Mouse (Mus musculus): ENCODE data around the gene Kif5a. TPM values are rescaled to one million over a fixed set of nuclear protein-coding genes. Genes with fewer than 3 reads are reported as not detected.

Gene Kif5a
- polyA plus RNA-seq (2017; shearing (Covaris generic)) = under 1 TPM; 0.24 to 0.41 TPM

DNA sequence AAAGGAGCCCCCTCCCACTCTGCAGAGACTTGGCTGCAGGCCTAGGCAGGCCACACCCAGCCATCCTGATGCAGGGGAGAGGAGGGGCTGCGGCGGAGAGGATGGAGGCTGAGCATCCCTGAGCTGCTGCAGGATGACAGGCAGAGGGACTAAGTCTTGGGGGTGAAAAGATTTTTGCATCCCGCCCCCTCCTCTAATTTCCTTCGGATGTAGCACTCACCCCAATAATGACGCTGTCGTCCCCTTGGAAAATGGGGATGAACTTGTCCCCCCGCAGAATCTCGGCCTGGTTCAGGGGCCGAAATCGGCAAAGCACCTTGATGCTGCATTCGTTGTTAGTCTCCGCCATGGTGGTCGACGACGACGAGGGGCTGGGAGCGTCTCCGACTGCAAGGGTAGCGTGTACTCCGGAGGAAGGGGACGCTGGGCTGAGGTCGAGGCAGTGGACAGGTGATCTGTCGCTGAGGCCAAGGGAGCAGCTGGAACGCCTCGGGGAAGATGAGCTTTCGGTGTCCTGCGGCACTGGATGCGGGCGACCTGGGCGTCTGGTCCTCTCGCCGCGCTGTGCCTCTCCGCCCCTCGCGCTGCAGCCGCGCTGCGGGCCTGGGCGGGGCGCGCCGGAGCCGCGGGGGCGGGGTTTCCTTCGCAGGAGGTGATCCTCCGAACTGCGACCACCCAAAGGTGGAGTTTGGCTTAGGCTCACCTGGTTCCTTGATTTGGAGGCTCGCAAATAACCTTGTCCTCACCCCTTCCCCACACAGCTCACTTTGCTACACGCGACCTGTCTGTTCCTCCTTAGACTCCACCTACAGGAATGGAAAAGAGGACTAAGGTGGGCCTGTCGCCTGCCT lies at the start of gene Kif5a:
Gene Kif5a, minus strand, starts transcription at position 801 of the 851 bp plus-strand sequence.

DNA sequence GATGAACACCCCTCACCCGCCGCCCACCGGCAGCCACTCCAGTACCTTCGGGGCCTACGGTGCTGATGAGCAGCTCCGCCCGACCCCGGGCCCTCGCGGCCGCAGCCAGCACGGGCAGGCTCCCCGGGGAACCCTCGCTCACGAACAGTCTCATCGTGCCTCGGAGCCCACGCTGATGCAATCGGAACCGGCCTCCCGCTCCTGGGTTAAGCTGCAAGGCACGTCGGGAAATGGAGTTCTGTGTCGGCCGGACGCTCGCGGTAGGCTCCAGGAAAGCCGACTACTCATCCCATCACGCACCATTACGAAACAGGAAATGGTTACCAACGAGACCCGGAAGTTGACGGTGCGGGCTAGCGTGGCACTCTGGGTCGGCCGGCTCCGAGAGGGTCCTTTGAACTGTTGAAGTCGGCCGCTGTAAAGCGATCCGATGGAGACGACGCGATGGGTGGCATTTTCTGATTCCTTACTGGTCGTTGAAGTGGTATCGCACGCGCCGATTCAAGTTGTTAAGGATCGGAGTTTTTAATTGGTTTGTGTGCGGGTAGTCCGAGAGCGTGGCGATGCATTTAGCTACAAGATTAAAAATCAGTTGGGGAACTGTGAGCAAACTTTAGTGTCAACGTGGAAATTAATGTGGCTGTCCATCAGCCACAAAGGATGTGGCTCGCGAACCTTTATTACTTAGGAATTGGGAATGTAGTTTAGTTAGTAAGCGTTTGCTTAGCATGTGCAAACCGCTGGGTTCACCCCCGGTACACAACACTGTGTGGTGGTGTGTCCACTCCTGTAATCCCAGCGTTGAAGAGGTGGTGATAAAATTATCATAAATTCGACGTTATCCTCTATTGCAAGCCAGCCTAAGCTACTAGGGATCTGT lies 48.6 kb upstream of the Kif5a start, which contains the start of gene Mars:
Gene Mars, minus strand, starts transcription at position 311 of the 880 bp plus-strand sequence.

GRCm38 (mm10) chr10:127288800-127289572 lies 25.8 kb upstream of the Kif5a start, which contains the start of gene Mbd6:
Mbd6 (minus strand) TSS chr10:127289018.

GRCm38 (mm10) chr10:127266112-127267091 lies 3.3 kb upstream of the Kif5a start, which contains the start of gene Dctn2:
Dctn2 (plus strand) TSS chr10:127266368.

DNA sequence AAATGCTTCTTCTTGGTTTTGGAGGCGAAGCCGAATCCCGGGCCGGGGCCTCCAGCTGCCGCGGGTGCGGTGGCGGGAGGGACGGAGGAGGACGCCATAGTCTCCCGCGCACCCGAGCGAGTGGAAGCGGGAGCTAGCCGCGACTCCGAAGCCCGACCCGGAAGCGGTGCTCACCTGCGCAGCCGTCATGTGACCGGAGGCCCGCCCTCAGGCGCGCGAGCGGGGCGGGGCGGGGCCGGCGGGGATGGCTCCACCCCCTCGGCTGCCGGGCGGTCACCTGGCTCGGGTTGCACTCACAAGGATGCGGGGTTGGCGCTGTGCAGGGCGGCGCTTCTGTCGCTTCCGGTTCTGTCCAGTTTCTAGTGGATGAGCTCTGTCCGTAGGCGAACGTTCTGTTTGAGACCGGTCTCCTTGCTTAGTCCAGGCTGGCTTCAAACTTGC lies 51.7 kb downstream of the Kif5a start, which contains the start of gene Pip4k2c:
Gene Pip4k2c, minus strand, starts transcription at position 172 of the 441 bp plus-strand sequence.

DNA sequence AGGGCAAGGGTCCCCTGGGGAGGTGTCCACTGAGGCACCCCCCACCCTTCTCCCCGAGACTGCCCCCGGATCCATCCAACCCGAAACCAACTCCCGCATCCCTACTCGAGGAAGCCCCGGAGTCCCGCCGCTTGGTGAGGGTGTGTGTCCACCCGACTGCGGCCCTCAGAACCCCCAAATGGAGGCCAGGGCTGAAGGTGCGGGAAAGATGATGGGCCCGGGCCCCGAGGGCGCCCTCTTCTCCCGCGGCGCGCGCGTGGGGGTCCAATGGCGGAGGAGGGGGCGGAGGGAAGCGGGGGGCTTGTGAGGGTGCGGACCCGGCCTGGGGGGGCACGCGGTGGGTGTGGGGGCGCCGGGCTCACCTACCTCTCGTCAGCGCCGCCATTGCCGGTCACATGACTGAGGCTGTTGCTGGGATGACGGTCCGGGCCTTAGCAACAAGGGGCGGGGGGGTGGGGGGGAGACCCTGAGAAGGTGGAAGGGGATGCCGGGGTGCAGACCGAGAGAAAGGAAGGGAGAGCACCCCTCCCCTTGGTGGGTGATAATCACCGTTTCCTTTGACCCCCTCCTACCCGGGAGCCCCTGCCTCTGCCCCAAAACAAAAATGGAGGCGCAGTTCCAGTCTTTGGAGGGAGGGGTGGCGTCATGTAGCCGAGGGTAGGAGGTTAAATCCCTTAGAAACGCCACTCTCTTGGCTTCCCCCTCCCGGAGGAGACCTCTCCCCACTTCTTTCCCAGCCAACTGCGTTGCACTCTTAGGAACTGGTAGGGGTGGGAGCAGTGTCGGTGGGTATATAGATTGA lies 67.6 kb downstream of the Kif5a start, which contains the start of gene Dtx3:
Gene Dtx3, minus strand, starts transcription at position 401 of the 802 bp plus-strand sequence.

GRCm38 (mm10) chr10:127189651-127190381 lies 73.3 kb downstream of the Kif5a start, which contains the start of gene Arhgef25:
Arhgef25 (minus strand) TSS chr10:127190083.

GRCm38 (mm10) chr10:127179871-127180694 lies 83.1 kb downstream of the Kif5a start, which contains the start of gene Slc26a10:
Slc26a10 (minus strand) TSS chr10:127180645.

Other genes starting within 250 kb of the Kif5a start
- 10 to 100 TPM; 48.9 to 53.1 TPM for gene Tsfm, start 232.5 kb downstream of the Kif5a start, polyA plus RNA-seq (2017; shearing (Covaris generic))
- 10 to 100 TPM; 13.3 to 24.3 TPM for gene Mettl1, start 221.9 kb downstream of the Kif5a start, polyA plus RNA-seq (2017; shearing (Covaris generic))
- under 1 TPM in 1 of 2 experiments, not detected in 1; 0.17 TPM for gene Eef1akmt3, start 221.8 kb downstream of the Kif5a start, polyA plus RNA-seq (2017; shearing (Covaris generic))
- gene Cyp27b1, start 215.1 kb downstream of the Kif5a start, polyA plus RNA-seq (2017; shearing (Covaris generic)) = not detected
- 1 to 10 TPM; 1.2 to 2.0 TPM for gene March9, start 203.2 kb downstream of the Kif5a start, polyA plus RNA-seq (2017; shearing (Covaris generic))
- gene Cdk4, start 199.8 kb downstream of the Kif5a start, polyA plus RNA-seq (2017; shearing (Covaris generic)) = 100 to 1,000 TPM; 274 to 361 TPM
- 10 to 100 TPM; 75.9 to 85.8 TPM for gene Tspan31, start 193.1 kb downstream of the Kif5a start, polyA plus RNA-seq (2017; shearing (Covaris generic))
- gene Agap2, start 188.1 kb downstream of the Kif5a start, polyA plus RNA-seq (2017; shearing (Covaris generic)) = 10 to 100 TPM; 26.8 to 27.8 TPM
- gene Os9, start 142.2 kb downstream of the Kif5a start, polyA plus RNA-seq (2017; shearing (Covaris generic)) = 100 to 1,000 TPM in 1 of 2 experiments, 10 to 100 TPM in 1; 79.4 to 157 TPM
- 100 to 1,000 TPM; 428 to 622 TPM for gene B4galnt1, start 98.1 kb downstream of the Kif5a start, polyA plus RNA-seq (2017; shearing (Covaris generic))
- 1 to 10 TPM; 3.8 to 5.6 TPM for gene Slc26a10, start 82.7 kb downstream of the Kif5a start, polyA plus RNA-seq (2017; shearing (Covaris generic))
- gene Arhgef25, start 73.3 kb downstream of the Kif5a start, polyA plus RNA-seq (2017; shearing (Covaris generic)) = under 1 TPM; 0.39 to 0.73 TPM
- 100 to 1,000 TPM in 1 of 2 experiments, 10 to 100 TPM in 1; 75.0 to 110 TPM for gene Dtx3, start 67.6 kb downstream of the Kif5a start, polyA plus RNA-seq (2017; shearing (Covaris generic))
- gene Pip4k2c, start 51.8 kb downstream of the Kif5a start, polyA plus RNA-seq (2017; shearing (Covaris generic)) = 10 to 100 TPM; 25.1 to 33.8 TPM
- 100 to 1,000 TPM; 105 to 114 TPM for gene Dctn2, start 3.0 kb upstream of the Kif5a start, polyA plus RNA-seq (2017; shearing (Covaris generic))
- gene Mbd6, start 25.7 kb upstream of the Kif5a start, polyA plus RNA-seq (2017; shearing (Covaris generic)) = 10 to 100 TPM; 11.3 to 15.3 TPM
- 10 to 100 TPM; 57.3 to 63.3 TPM for gene Mars, start 48.4 kb upstream of the Kif5a start, polyA plus RNA-seq (2017; shearing (Covaris generic))
- gene Arhgap9, start 58.6 kb upstream of the Kif5a start, polyA plus RNA-seq (2017; shearing (Covaris generic)) = 100 to 1,000 TPM; 362 to 364 TPM
- gene Gli1, start 78.6 kb upstream of the Kif5a start, polyA plus RNA-seq (2017; shearing (Covaris generic)) = 1 to 10 TPM in 1 of 2 experiments, under 1 TPM in 1; 0.57 to 1.0 TPM
- gene Inhbe, start 91.1 kb upstream of the Kif5a start, polyA plus RNA-seq (2017; shearing (Covaris generic)) = not detected
- gene Inhbc, start 107.1 kb upstream of the Kif5a start, polyA plus RNA-seq (2017; shearing (Covaris generic)) = not detected
- gene R3hdm2, start 117.0 kb upstream of the Kif5a start, polyA plus RNA-seq (2017; shearing (Covaris generic)) = 10 to 100 TPM; 30.9 to 32.7 TPM
- under 1 TPM in 1 of 2 experiments, not detected in 1; 0.11 TPM for gene Stac3, start 238.3 kb upstream of the Kif5a start, polyA plus RNA-seq (2017; shearing (Covaris generic))